Comparison of ENCODE assay signal across 11 mouse cellular contexts in genomic region chr10:50898621-50899020, GRCm38 (mm10). TPM values are rescaled to one million over a fixed set of nuclear protein-coding genes. Genes with fewer than 3 reads are reported as not detected.
"Had no signal": no experiment of that assay in that cellular context is flagged by ENCODE, and none has a peak within 500 bp of the region (broad histone marks: within the 10 kb centered on the region; RNA-seq: fewer than 3 reads in every experiment).

No protein-coding gene starts in this region.

- H3K9me3 ChIP-seq: intestine, embryonic 15.5 days; liver, embryonic 15.5 days; neural tube, embryonic 12.5 days had no signal

- DNase-seq: lung, adult 2 months; lung, postnatal 10 days; lung, postnatal 4 days had no signal

- H3K9ac ChIP-seq: intestine, embryonic 15.5 days; liver, embryonic 15.5 days; neural tube, embryonic 12.5 days had no signal

- H3K4me3 ChIP-seq: intestine, embryonic 15.5 days; liver, embryonic 15.5 days; myocyte; neural tube, embryonic 12.5 days had no signal

- H3K36me3 ChIP-seq: intestine, embryonic 15.5 days; liver, embryonic 15.5 days; neural tube, embryonic 12.5 days had no signal

- H3K27ac ChIP-seq: intestine, embryonic 15.5 days; liver, embryonic 15.5 days; neural tube, embryonic 12.5 days; stomach, postnatal 0 days had no signal

- ATAC-seq: intestine, embryonic 15.5 days had no signal

- H3K4me2 ChIP-seq: intestine, embryonic 15.5 days; liver, embryonic 11.5 days; liver, embryonic 15.5 days had no signal

RNA-seq across cellular contexts. Expression of gene Sim1, which starts 4.1 kb away (rescaled TPM):
- total RNA-seq: megakaryocyte, adult 5-6 weeks; neutrophil, adult 5-6 weeks had no signal
- polyA plus RNA-seq: intestine, embryonic 15.5 days; liver, embryonic 15.5 days; stomach, postnatal 0 days had no signal
